Mouse (Mus musculus) cerebellum, adult 9-11 months (tissue): ENCODE data around the gene Lrrc45.
A peak's percentile ranks its signal among the peaks of the same experiment; 100 is the strongest.
"Not testable (repeated sequence)": the region's sequence is repeated elsewhere in the genome, so short reads cannot be mapped to it uniquely, and the experiment has no call there.

Source experiments
- DNase-seq: peaks from one replicate; pipeline ENCODE4 v3.0.0; 2022

Gene Lrrc45

GRCm38 (mm10) chr11:120713580-120714518, at the start of gene Lrrc45, which contains the start of gene Cenpx:
Lrrc45 (plus strand) TSS chr11:120713925.
Cenpx (minus strand) TSS chr11:120713738.
- peak; percentile 98 for DNase-seq

- DNase-seq: no peak
These were observed 48.3 kb upstream of the Lrrc45 start for GRCm38 (mm10) chr11:120665406-120665805.

GRCm38 (mm10) chr11:120666617-120667016, 47.1 kb upstream of the Lrrc45 start:
- no peak for DNase-seq

- DNase-seq: peak; percentile 92
These were observed 40.8 kb upstream of the Lrrc45 start, which contains the start of gene Aspscr1 for GRCm38 (mm10) chr11:120672687-120673593. Aspscr1 (plus strand) TSS chr11:120672973.

- no peak for DNase-seq
These were observed 40.1 kb upstream of the Lrrc45 start for GRCm38 (mm10) chr11:120673594-120674122.

GRCm38 (mm10) chr11:120675875-120676274, 37.9 kb upstream of the Lrrc45 start:
- DNase-seq: not testable (repeated sequence)

GRCm38 (mm10) chr11:120676951-120677350, 36.8 kb upstream of the Lrrc45 start:
- DNase-seq: no peak

- DNase-seq: no peak
These were observed 33.8 kb upstream of the Lrrc45 start for GRCm38 (mm10) chr11:120679909-120680308.

- DNase-seq: no peak
These were observed 31.0 kb upstream of the Lrrc45 start for GRCm38 (mm10) chr11:120682683-120683082.

- no peak for DNase-seq
These were observed 30.2 kb upstream of the Lrrc45 start for GRCm38 (mm10) chr11:120683536-120683935.

- no peak for DNase-seq
These were observed 29.6 kb upstream of the Lrrc45 start for GRCm38 (mm10) chr11:120684086-120684485.

GRCm38 (mm10) chr11:120684660-120685059, 29.1 kb upstream of the Lrrc45 start:
- DNase-seq: no peak

- no peak for DNase-seq
These were observed 27.0 kb upstream of the Lrrc45 start for GRCm38 (mm10) chr11:120686650-120687272.

GRCm38 (mm10) chr11:120689365-120689764, 24.4 kb upstream of the Lrrc45 start:
- DNase-seq: no peak

- no peak for DNase-seq
These were observed 21.2 kb upstream of the Lrrc45 start for GRCm38 (mm10) chr11:120692471-120693011.

GRCm38 (mm10) chr11:120693461-120693860, 20.3 kb upstream of the Lrrc45 start:
- DNase-seq: no peak

GRCm38 (mm10) chr11:120695184-120695583, 18.5 kb upstream of the Lrrc45 start:
- DNase-seq: no peak

GRCm38 (mm10) chr11:120695641-120696040, 18.1 kb upstream of the Lrrc45 start:
- no peak for DNase-seq

- DNase-seq: no peak
These were observed 17.2 kb upstream of the Lrrc45 start for GRCm38 (mm10) chr11:120696568-120696967.

- DNase-seq: no peak
These were observed 16.0 kb upstream of the Lrrc45 start for GRCm38 (mm10) chr11:120697741-120698140.

GRCm38 (mm10) chr11:120703696-120704454, 9.8 kb upstream of the Lrrc45 start:
- no peak for DNase-seq
